Mouse (Mus musculus) liver (tissue): ENCODE results near the gene Ripor2.

Source experiments
- DNase-seq: peaks from one replicate; pipeline ENCODE4 v3.0.0-alpha.2; 2020; ENCODE audit warnings: mixed read lengths

The Ripor2 gene

DNA sequence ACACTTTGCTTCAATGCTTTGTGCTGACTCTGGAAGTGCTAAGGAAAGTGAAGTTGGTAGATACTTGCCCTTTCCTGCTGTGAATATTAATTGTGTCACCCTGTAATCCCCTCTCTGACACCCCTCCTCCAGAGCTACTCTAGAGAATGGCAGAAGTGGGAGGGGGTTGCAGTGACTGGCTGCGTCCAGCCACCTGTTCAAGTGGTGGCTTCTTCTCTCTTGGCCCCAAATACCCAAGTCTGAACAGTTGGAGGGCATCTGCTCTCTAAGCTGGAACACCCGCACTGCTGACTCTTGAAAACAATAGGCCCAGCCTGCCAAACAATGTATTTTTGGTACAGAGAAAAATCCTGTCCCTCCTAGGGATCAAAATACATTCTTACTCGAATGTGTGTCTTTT lies 69.0 kb downstream of the Ripor2 start:
- no peak for DNase-seq

DNA sequence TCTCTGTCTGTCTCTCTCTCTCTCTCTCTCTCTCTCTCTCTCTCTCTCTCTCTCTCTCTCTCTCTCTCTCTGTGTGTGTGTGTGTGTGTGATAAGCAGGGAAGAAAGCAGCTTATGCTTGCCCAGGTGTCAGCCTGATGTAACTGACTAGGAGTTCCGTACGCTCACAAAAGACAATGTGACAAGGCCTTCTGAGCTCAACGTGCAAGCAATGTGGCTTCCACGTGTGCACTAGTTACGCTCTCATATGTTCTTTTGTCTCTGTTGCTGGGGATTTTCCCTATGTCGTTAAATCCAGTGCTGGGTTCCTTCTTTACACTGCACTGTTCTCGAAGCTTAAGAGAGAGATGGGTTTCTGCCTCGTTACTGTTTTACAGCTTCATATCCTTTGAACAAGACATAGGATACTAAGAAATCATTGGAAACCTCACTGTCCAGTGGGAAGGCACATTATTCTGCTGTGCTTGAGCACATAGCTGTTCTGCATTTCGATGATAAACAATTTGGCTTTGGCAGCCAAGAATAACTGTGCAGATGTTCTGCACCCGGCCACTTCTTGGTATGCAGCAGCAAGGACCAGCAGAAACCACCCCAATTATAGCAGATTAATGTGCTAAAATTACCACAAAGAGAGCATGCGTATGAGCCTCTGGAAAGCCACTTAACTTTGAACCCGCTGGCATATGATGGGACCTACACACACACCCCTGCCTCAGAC lies 73.1 kb downstream of the Ripor2 start:
- DNase-seq = no peak

DNA sequence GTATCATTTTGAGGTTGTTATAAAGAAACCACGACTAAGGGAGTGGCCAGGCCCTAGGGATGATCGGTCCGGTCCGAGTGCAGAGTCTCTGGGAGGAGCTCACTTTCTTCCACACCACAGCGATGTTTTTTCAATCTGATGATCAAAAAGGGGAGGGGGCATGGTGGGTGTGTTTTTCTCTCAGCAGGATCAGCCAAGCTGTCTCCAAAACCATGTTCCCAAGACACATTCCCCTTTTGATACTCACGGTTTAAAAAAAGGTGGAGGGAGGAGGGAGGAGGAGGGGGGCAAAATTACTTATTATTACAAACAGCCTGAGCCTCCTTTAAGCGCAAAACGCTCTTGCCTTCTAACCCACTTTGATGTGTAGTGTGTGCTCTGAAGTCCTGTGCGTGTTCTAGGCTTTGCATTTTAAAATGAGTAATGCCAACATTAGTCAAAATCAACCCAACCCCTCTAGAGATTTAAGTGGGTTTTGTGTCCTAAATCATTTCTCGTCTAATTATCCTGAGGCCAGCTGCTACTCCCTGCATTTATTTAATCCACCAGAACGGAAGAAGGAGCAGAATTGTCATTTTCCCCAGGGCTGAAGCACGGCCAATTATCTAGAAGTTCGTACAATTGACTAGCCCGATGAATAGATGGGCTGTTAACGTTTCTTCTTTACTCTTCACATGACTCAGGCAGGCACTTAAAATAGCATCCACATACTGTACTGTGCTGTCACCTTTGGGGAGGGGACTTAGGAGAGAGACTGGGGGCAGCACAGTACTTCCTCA lies 74.9 kb downstream of the Ripor2 start:
- DNase-seq = no peak

DNA sequence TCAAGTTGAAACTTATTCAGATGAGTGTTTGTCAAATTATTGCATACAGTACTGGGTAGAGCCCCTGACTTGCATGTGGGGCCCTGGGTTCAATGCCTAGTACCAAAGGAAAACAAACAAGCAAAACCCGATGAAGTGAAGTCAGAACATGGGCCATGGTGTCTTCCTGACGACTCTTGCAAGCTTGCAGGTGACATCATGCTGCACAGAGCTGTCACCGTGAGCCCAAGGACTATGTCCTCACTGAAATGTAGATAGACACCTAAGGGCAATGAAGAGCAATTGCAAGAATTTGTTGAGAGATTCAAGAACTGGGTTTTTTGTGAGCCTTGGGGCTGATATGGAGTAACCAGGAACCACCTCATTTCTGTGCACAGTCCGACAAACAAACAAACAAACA lies 84.8 kb downstream of the Ripor2 start:
- no peak for DNase-seq

GRCm38 (mm10) chr13:24668556-24668955 lies 86.6 kb downstream of the Ripor2 start:
- DNase-seq = no peak

- no peak for DNase-seq
These were observed 88.7 kb downstream of the Ripor2 start for GRCm38 (mm10) chr13:24670676-24671075.

DNA sequence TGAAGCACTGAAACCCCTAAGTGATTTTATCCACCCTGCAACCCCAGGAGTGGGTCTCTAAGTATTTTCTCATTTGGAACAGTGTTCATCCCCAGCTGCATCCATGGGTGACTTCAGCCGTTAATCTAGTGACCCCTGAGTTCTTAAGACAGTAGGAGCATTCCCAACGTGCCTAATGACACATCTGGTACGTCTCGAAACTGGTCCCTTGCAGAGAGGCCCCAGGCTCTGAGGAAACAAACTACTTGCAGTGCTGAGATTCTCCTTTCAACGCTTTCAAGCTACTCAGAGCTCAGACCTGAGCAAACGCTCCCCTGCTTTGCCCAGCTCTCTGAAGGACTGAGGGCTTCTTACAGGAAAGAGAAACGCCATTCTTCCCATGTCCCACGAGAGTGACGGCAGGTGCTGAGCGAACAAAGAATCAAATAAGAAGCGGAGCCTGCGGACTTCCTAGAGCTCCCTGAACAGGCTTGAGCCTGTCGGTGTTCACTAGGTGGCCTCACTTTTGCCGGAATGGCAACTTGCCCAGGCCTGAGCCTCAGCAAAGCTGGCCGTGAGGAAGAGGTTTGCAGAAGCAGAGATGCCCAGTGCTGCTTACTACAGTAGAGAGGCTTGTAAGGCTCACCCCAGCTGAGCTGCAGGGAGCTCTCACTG lies 97.2 kb downstream of the Ripor2 start:
- DNase-seq = no peak

DNA sequence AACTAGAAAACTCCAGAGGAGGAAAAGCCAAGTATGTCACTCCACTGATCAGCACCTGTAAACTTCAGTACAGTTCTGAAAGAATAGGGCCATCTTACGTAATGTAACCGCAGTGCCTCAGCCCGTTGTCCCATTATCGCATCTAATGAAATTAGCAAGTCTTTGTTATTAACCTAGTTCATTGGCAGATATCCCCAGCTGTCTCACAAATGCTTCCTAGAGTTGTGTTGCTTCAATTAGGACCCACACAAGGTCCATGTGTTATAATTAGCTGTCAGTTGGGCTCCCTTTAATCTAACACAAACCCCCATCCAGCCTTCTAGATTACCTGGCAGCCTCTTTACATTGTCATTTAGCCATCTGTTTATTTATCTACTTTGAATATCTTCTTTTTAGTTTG lies 99.0 kb downstream of the Ripor2 start:
- no peak for DNase-seq

- no peak for DNase-seq
These were observed 100.4 kb downstream of the Ripor2 start for GRCm38 (mm10) chr13:24682346-24682745.

- no peak for DNase-seq
These were observed 102.5 kb downstream of the Ripor2 start for GRCm38 (mm10) chr13:24684503-24684902.

- DNase-seq = no peak
These were observed 103.9 kb downstream of the Ripor2 start for GRCm38 (mm10) chr13:24685846-24686245.

DNA sequence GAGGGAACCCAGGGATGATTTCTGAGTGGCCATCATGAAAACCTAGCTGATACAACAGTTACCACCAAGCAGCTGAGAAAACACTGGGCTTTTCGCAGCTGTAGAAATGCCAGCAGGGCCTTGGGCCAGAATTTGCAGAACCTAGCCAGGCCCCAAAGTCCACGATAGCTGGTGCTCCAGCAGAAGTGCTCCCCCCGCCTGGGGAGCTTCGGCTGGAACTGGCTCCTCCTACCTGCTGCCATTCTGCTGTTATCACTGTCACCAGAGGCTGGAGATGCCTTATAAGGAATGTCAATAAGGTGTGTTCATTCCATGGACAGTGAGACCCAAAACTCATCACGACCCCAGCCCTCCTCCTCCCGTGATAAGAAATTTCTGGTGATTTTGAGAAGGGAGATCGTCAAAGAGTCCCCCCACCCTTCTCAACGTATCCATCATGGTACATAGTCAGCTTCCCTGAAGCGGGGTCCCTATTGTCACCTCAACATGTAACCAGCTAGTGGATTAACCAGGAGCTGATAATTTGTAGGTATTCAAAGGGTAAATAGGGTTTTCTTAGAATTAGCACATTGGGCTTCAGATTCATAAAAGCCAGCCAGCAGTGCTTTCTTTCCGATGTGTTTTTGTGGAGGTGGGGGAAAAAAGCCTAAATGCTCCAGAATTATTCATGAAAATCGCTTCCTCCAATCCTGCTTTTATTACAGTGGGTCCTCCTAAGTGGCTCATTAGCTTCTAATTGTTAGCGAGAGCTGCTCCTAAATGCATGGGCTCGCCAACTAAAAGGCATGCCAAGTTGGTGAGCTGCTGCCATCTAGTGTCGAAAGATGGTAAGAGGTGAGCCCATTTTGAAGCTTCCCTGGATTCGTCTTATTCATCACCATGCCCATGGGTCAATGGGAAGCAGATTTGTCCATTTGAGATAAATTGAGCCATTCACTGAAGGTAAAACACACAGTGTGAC lies 105.0 kb downstream of the Ripor2 start:
- peak; percentile 77 for DNase-seq

DNA sequence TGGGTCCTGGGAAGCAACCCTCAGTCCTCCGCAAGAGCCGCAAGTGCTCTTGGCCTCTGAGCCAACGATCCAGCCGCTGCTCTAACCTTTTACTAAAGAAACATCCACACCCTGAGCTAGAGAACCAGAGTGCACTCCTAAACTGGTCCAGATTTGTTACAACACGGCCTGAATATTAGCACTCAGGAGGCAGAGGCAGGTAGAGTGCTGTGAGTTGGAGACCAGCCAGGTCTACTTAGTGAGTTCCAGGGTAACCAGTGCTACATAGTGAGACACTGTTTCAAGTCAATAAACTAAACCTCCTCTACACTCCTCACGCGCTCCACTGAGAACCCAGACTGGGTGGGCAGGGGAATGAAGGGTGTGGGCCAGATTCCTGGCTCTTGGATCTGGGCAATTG lies 111.3 kb downstream of the Ripor2 start:
- DNase-seq = no peak

DNA sequence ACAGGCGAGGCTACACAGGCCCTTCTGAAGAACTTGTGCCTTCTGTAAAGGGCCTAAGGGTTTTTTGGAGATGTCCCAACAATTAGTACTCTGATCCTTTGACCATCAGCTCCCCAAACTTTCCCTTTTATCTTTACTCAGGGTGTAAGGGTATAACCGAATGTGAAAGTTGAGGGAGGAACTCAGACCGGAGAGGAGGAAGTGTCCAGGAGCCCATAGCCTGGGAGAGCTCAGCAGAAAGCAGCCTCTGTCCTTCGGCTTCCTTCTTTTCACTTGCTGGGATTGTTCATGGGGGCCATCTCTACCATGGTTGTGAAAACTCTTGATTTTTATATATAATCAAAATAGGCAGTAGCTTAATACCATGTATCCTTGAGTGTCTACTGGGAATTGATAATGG lies 116.8 kb downstream of the Ripor2 start:
- no peak for DNase-seq

- DNase-seq = no peak
These were observed 120.1 kb downstream of the Ripor2 start for GRCm38 (mm10) chr13:24702128-24702527.

DNA sequence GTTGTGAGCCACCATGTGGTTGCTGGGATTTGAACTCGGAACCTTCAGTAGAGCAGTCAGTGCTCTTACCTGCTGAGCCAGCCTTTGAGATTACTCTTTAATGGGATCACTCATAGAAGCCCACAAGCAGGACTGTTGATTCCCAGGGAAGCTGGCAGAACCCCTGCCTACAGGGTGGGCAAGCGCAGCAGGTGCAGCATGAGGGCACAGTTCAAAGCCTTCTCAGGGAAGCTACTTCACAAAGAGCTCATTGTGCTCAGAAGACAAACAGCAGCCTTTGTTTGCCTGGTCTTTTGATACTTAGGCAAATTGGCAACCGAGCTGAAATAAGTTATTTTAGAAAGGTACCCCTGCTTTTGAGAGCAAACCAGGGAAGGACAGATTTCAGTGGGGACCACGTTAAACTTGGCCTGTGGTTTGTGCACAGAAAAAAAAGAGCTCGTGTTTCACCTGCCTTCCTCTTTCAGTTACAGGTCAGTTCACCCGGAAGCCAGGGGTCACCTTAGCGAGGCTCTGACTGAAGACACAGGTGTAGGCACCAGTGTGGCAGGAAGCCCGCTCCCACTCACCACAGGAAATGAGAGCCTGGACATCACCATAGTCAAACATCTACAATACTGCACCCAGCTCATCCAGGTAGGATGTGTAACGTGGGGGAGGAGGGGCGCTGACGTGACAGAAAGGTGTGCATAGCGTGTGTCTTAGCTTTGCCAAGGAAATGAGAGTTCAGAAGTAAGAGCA lies 127.8 kb downstream of the Ripor2 start:
- no peak for DNase-seq

DNA sequence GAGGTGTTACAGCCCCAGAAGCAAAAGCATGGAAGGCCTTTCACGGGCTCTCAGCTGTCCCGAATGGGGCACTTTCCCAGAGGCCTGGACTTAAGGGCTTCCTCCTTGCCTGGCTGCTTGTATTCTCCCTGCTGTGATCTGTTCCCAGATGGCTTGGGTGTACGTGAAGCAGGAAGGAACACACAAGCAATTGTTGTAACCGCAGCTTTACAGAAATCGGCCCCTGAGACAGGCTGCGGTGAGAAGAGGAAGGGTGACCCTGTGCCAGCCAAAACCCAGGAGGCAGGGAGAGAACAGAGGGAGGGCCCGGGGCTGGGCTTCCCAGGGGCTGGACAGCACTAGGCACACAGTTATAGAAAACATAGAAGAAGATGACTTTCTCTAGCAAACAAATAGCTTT lies 129.0 kb downstream of the Ripor2 start:
- no peak for DNase-seq

DNA sequence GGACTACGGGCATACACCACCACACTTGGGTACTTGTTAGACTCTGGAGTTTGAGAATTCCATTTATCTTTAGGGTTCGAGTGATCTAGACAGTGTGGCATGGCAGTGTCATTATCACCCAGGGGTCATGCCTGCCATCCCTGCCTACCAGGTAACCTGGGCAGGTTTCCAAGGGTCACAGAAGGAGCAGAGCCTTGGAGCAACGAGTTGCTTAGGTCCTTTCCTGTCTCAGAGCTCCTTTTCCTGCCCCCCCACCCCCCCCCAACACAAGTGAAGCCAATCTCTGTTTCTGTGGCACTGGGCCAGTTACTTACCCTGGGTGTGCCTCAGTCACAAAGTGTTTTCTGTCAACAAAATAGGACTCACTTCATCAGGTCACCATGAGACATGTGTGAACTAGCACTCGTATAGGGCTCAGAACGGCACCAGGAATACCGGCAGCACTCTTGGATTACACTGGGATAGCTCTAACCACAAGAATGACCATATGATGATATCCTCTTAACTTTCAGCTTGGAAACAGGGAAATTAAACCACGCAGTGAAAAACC lies 130.7 kb downstream of the Ripor2 start:
- DNase-seq = no peak

GRCm38 (mm10) chr13:24713434-24714000 lies 131.5 kb downstream of the Ripor2 start:
- DNase-seq = peak; percentile 81

DNA sequence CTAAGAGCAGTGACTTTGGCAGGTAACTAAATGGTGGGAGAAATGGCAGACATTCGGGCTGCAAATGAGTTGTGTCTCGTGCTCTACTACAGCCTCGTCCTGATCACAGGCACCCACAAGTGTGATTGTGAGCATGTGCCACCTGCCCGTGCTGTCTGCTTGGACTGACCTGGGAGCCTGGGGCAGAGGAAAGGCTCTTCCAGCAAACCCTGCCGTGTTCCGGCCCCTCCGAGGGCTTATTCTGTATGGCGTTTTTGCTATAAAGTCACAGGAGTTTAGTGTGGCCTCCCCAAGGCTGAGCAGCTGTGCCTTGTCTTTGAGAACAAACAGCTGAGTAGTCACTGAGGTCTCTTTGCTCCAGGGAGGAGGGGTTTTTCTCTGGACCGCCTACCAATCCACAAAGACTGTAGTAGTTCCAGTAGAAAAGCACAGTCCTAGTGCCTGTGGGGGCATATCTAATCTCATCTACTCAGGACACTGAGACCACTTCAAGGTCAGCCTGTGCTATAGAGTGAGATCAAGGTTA lies 132.4 kb downstream of the Ripor2 start:
- DNase-seq = no peak

DNA sequence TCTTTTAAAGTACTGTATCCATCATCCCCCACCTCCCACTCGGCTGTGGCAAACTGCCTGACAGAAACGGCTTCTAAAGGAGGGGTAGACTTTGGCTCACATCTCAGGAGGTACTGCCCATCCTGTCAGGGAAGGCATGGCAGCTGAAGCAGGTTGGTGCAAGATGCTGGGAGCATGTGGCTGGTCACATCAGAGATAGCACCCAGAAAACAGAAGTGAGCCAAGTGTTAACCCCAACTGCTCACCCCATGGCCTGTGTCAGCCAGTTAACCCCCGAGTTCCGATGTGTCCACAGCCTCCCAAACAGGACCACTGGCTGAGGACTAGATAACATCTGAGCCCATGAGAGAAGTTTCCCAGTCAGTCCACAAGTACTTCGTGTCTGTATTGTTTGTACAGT lies 133.6 kb downstream of the Ripor2 start:
- DNase-seq = no peak
